Mouse (Mus musculus) ES-Bruce4 (cell line): ENCODE data around the gene Pla1a.

Experiments used
- CTCF ChIP-seq: IDR thresholded peaks from one replicate; pipeline ENCODE4 v1.8.1; 2011; ENCODE audit warnings: low read depth, low read length
- EP300 ChIP-seq: IDR thresholded peaks from 2 replicates; pipeline ENCODE4 v1.6.1; 2011; ENCODE audit warnings: low read depth, low read length; ENCODE audit not compliant: insufficient read depth

DNA sequence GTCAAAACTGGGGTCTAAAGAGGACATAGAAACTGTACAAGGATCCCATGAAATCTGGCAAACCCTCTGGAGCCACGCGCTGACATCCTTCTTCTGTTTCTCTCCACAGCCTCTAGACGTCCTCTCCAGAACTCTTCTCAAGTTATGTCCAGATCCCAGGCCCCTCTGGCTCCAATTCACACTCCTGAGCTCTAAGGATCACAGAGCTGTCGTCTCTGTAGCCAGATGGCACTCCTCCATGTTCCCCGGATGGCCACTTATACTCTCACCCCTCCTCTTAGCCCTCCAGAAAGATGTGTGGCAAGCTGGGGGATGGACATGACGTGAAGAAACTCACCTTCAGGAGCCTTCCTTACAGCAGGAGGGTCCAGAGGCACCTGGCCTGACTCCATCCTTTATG lies 55.4 kb downstream of the Pla1a start:
- TF ChIP-seq CTCF (no peak), EP300 (no peak)
